Comparison of ENCODE assay signal across 9 mouse cellular contexts in the genomic region with DNA sequence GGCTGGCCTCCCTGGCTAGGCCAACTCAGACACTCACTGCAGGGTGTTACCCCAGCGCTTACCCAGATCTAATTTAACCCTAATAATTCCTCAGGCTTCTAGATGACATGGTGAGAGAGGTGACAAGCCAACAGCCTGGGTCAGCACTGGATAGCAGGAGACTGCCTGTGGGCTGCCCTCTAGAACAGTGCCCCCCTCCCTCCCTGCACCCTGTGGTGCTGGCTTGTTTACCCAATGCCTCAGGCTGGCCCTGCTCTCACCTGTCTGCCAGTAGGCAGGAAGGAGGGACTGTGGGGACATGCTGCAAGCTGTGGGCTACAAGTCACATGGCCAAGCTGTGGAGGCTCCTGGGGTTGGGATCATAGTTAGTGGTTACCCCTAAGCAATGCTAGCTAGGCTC. TPM values are rescaled to one million over a fixed set of nuclear protein-coding genes. Genes with fewer than 3 reads are reported as not detected.
DNase-seq lines count a peak whose midpoint lies in the region; ATAC-seq lines count a peak whose summit lies in the region.
"Had no signal": no experiment of that assay in that cellular context is flagged by ENCODE, and none has a peak within 500 bp of the region (broad histone marks: within the 10 kb centered on the region; RNA-seq: fewer than 3 reads in every experiment).

No protein-coding gene starts in this region.

- peaks cover 48% of the 10 kb centered on the region for H3K36me3 ChIP-seq in liver, embryonic 11.5 days (ENCODE audit: control insufficient read depth, insufficient read depth, low read length)

- WGBS in liver, embryonic 11.5 days, result 68% methylated on average over 1 of the region's 1 CpGs

- no peaks in the 10 kb centered on the region for H3K9me3 ChIP-seq in liver, embryonic 11.5 days (ENCODE audit: control insufficient read depth, low read length)

- peak overlapping the region; percentile 95 for H3K4me3 ChIP-seq in liver, embryonic 11.5 days (ENCODE audit: low read depth, low read length)

- H3K4me2 ChIP-seq in liver, embryonic 11.5 days, result peak overlapping the region; percentile 82

- H3K27me3 ChIP-seq in liver, embryonic 11.5 days (replicated peaks; ENCODE audit: control insufficient read depth, insufficient read depth, low read length), result no peaks in the 10 kb centered on the region

- no peak for ATAC-seq in liver, embryonic 11.5 days (replicated peaks; ENCODE audit: low FRiP score)

- peak overlapping the region; percentile 98 for H3K9ac ChIP-seq in liver, embryonic 11.5 days (ENCODE audit: low read depth, low read length)

- DNase-seq in gastrocnemius, adult 18-20 months (ENCODE audit: low spot score), result peak; percentile 49
- no peak for DNase-seq in gastrocnemius, postnatal 10 days
- DNase-seq in right cerebral cortex, postnatal 14 days, result peak; percentile 7
- no peak for DNase-seq in right cerebral cortex, postnatal 4 days
- no peak for DNase-seq in liver, embryonic 11.5 days (ENCODE audit: low spot score)
- DNase-seq in layer of hippocampus, postnatal 14 days (ENCODE audit: low spot score in 2 of 2), result no peak
- DNase-seq in adrenal gland, postnatal 25 days, result no peak
- no peak for DNase-seq in frontal cortex, postnatal 10 days (ENCODE audit: low spot score in 2 of 2)

- peaks cover 44% of the 10 kb centered on the region for H3K4me1 ChIP-seq in liver, embryonic 11.5 days (replicated peaks; ENCODE audit: control insufficient read depth, insufficient read depth, low read length)

- peak overlapping the region; percentile 92 for H3K27ac ChIP-seq in liver, embryonic 11.5 days (ENCODE audit: low read depth, low read length)

RNA-seq across cellular contexts. Expression of a gene that starts 2.9 kb away (rescaled TPM):
- 100 to 1,000 TPM; 540 to 773 TPM for total RNA-seq in gastrocnemius, adult 18-20 months (2021)
- 100 to 1,000 TPM; 420 to 439 TPM for total RNA-seq in gastrocnemius, postnatal 10 days (2021)
- polyA plus RNA-seq in liver, embryonic 11.5 days (2014; fragmentation: Nextera tagmentation; extraction: Ambion mirVana), result 992 and 1,001 TPM in 2 replicates
- total RNA-seq in layer of hippocampus, postnatal 14 days (2021), result 100 to 1,000 TPM; 695 to 807 TPM
- 522 and 531 TPM in 2 replicates for total RNA-seq in adrenal gland, postnatal 25 days (2021)

RNA-seq across cellular contexts. Expression of a gene that starts 9.3 kb away (rescaled TPM):
- total RNA-seq in gastrocnemius, adult 18-20 months (2021), result under 1 TPM; 0.47 to 0.66 TPM
- total RNA-seq in gastrocnemius, postnatal 10 days (2021), result under 1 TPM; 0.86 to 0.96 TPM
- not detected in 2 replicates for polyA plus RNA-seq in liver, embryonic 11.5 days (2014; fragmentation: Nextera tagmentation; extraction: Ambion mirVana)
- 10 to 100 TPM; 89.2 to 96.6 TPM for total RNA-seq in layer of hippocampus, postnatal 14 days (2021)
- total RNA-seq in adrenal gland, postnatal 25 days (2021), result 5.4 and 7.7 TPM in 2 replicates
- total RNA-seq: monocyte, adult 5-6 weeks had no signal

RNA-seq across cellular contexts. Expression of a gene that starts 18.3 kb away (rescaled TPM):
- total RNA-seq in gastrocnemius, adult 18-20 months (2021), result 10 to 100 TPM in 1 of 2 experiments, 1 to 10 TPM in 1; 8.3 to 10.1 TPM
- 1 to 10 TPM; 2.3 to 2.7 TPM for total RNA-seq in gastrocnemius, postnatal 10 days (2021)
- polyA plus RNA-seq in liver, embryonic 11.5 days (2014; fragmentation: Nextera tagmentation; extraction: Ambion mirVana), result 0.16 and 0.45 TPM in 2 replicates
- total RNA-seq in layer of hippocampus, postnatal 14 days (2021), result 1 to 10 TPM; 1.7 to 1.9 TPM
- 1.2 and 1.6 TPM in 2 replicates for total RNA-seq in adrenal gland, postnatal 25 days (2021)

RNA-seq across cellular contexts. Expression of a gene that starts 25.2 kb away (rescaled TPM):
- total RNA-seq in gastrocnemius, adult 18-20 months (2021), result 100 to 1,000 TPM; 388 to 419 TPM
- 100 to 1,000 TPM; 265 to 287 TPM for total RNA-seq in gastrocnemius, postnatal 10 days (2021)
- 213 and 236 TPM in 2 replicates for polyA plus RNA-seq in liver, embryonic 11.5 days (2014; fragmentation: Nextera tagmentation; extraction: Ambion mirVana)
- total RNA-seq in layer of hippocampus, postnatal 14 days (2021), result 10 to 100 TPM; 60.9 to 68.5 TPM
- 78.6 and 89.8 TPM in 2 replicates for total RNA-seq in adrenal gland, postnatal 25 days (2021)

RNA-seq across cellular contexts. Expression of a gene that starts 38.0 kb away (rescaled TPM):
- 10 to 100 TPM; 19.1 to 19.7 TPM for total RNA-seq in gastrocnemius, adult 18-20 months (2021)
- 10 to 100 TPM; 18.3 to 18.7 TPM for total RNA-seq in gastrocnemius, postnatal 10 days (2021)
- polyA plus RNA-seq in liver, embryonic 11.5 days (2014; fragmentation: Nextera tagmentation; extraction: Ambion mirVana), result 48.5 and 50.5 TPM in 2 replicates
- 10 to 100 TPM; 72.3 to 73.2 TPM for total RNA-seq in layer of hippocampus, postnatal 14 days (2021)
- 35.0 and 36.5 TPM in 2 replicates for total RNA-seq in adrenal gland, postnatal 25 days (2021)

Comparison
In these comparisons a context has a peak if more than half of its experiments do, and no peak if none do; other contexts are left out.
1. DNase-seq: peak in gastrocnemius, adult 18-20 months (single experiment) and right cerebral cortex, postnatal 14 days (single experiment); none in gastrocnemius, postnatal 10 days (single experiment), right cerebral cortex, postnatal 4 days (single experiment), liver, embryonic 11.5 days (single experiment), layer of hippocampus, postnatal 14 days (0 of 2), adrenal gland, postnatal 25 days (single experiment) and frontal cortex, postnatal 10 days (0 of 2).
2. RNA of a gene that starts 9.3 kb away (total RNA-seq): 89.2 to 96.6 TPM in layer of hippocampus, postnatal 14 days; 5.4 to 7.7 TPM in adrenal gland, postnatal 25 days, 0.86 to 0.96 TPM in gastrocnemius, postnatal 10 days and 0.47 to 0.66 TPM in gastrocnemius, adult 18-20 months; every median in the first group is over 10 times any median in the second.